Mouse (Mus musculus) cortical plate, adult 2 months (tissue): Measurements from ENCODE around the gene Prpsap1.

Experiments used
- CTCF ChIP-seq: fragments of 200-500 bp; IDR thresholded peaks from 2 replicates; pipeline ENCODE4 v1.5.1; 2011; ENCODE audit warnings: mild to moderate bottlenecking, control low read depth, low read length; ENCODE audit not compliant: insufficient read depth; ENCODE audit errors: extremely low read depth
- POLR2A ChIP-seq: fragments of 200-500 bp; IDR thresholded peaks from 2 replicates; pipeline ENCODE4 v1.6.1; 2011; ENCODE audit warnings: mild to moderate bottlenecking, low read length, control low read depth; ENCODE audit not compliant: insufficient read depth; ENCODE audit errors: extremely low read depth

GRCm38 (mm10) chr11:116528636-116529320, 34.8 kb upstream of the Prpsap1 start:
- TF ChIP-seq POLR2A (no peak), CTCF (no peak)
